Mouse (Mus musculus) frontal cortex, postnatal 25 days (tissue): Measurements from ENCODE around the gene Cdc73.
"Not testable (repeated sequence)": the region's sequence is repeated elsewhere in the genome, so short reads cannot be mapped to it uniquely, and the experiment has no call there.

ENCODE experiments used
- DNase-seq, 2 experiments: peaks; one replicate each; pipeline ENCODE4 v3.0.0; 2022; ENCODE audit warnings: low spot score in 2 of 2

Cdc73 gene

GRCm38 (mm10) chr1:143702741-143703262 is at the start of gene Cdc73:
Gene Cdc73 (minus strand): TSS chr1:143702893.
- DNase-seq: peak; percentile 84 to 86

- no peak for DNase-seq
These were observed 43.2 kb upstream of the Cdc73 start for GRCm38 (mm10) chr1:143745871-143746270.

GRCm38 (mm10) chr1:143742186-143742585 is 39.5 kb upstream of the Cdc73 start:
- DNase-seq: no peak

GRCm38 (mm10) chr1:143741331-143741730 is 38.6 kb upstream of the Cdc73 start:
- DNase-seq: no peak

GRCm38 (mm10) chr1:143740581-143740980 is 37.9 kb upstream of the Cdc73 start:
- no peak for DNase-seq

GRCm38 (mm10) chr1:143739361-143740350 is 37.0 kb upstream of the Cdc73 start:
- peak; percentile 79 to 85 for DNase-seq

- no peak for DNase-seq
These were observed 36.1 kb upstream of the Cdc73 start for GRCm38 (mm10) chr1:143738811-143739210.

- no peak for DNase-seq
These were observed 31.3 kb upstream of the Cdc73 start for GRCm38 (mm10) chr1:143733914-143734410.

GRCm38 (mm10) chr1:143731691-143732090 is 29.0 kb upstream of the Cdc73 start:
- DNase-seq: no peak

GRCm38 (mm10) chr1:143730899-143731298 is 28.2 kb upstream of the Cdc73 start:
- no peak for DNase-seq

- DNase-seq: no peak
These were observed 25.2 kb upstream of the Cdc73 start for GRCm38 (mm10) chr1:143727701-143728445.

GRCm38 (mm10) chr1:143724456-143725064 is 21.9 kb upstream of the Cdc73 start:
- no peak for DNase-seq

GRCm38 (mm10) chr1:143716038-143716437 is 13.3 kb upstream of the Cdc73 start, which contains the start of gene Glrx2:
Gene Glrx2 (plus strand): TSS chr1:143716338.
- DNase-seq: not testable (repeated sequence)

- no peak for DNase-seq
These were observed 7.9 kb upstream of the Cdc73 start for GRCm38 (mm10) chr1:143710627-143710976.

GRCm38 (mm10) chr1:143709966-143710626 is 7.4 kb upstream of the Cdc73 start:
- no peak for DNase-seq

GRCm38 (mm10) chr1:143708361-143708760 is 5.7 kb upstream of the Cdc73 start:
- DNase-seq: no peak

- no peak for DNase-seq
These were observed 4.3 kb upstream of the Cdc73 start for GRCm38 (mm10) chr1:143707006-143707405.

- peak in 1 of 2 experiments; percentile 35 for DNase-seq
These were observed 452 bp downstream of the Cdc73 start for GRCm38 (mm10) chr1:143702141-143702740.

GRCm38 (mm10) chr1:143701736-143702135 is 957 bp downstream of the Cdc73 start:
- DNase-seq: no peak

- no peak for DNase-seq
These were observed 17.8 kb downstream of the Cdc73 start for GRCm38 (mm10) chr1:143684849-143685248.

- no peak for DNase-seq
These were observed 21.6 kb downstream of the Cdc73 start for GRCm38 (mm10) chr1:143681108-143681507.
